Mouse (Mus musculus) hindbrain, embryonic 11.5 days (tissue): Measurements from ENCODE around the gene Gm3755. TPM values are rescaled to one million over a fixed set of nuclear protein-coding genes. Genes with fewer than 3 reads are reported as not detected.
"Not testable (repeated sequence)": the region's sequence is repeated elsewhere in the genome, so short reads cannot be mapped to it uniquely, and the experiment has no call there.

Experiments used
- ATAC-seq: fragments of 200-750 bp; cut with Nextera tagmentation; 2 replicates; pipeline ENCODE4 v1.8.0; 2017; ENCODE audit warnings: mild to moderate bottlenecking, moderate TSS enrichment, moderate library complexity; ENCODE audit not compliant: low FRiP score
- DNase-seq: peaks from one replicate; pipeline ENCODE4 v3.0.0-alpha.2; 2015; ENCODE audit warnings: low spot score
- H3K27ac ChIP-seq: fragments of 300-500 bp; sonication (generic); 2 replicates; pipeline ENCODE4 v1.5.1; 2014; ENCODE audit warnings: mild to moderate bottlenecking, low read depth, low read length
- H3K27me3 ChIP-seq: fragments of 300-500 bp; sonication (generic); 2 replicates; pipeline ENCODE4 v1.6.1; 2014; ENCODE audit warnings: mild to moderate bottlenecking, low read length, moderate library complexity, mixed read lengths; ENCODE audit not compliant: control insufficient read depth, insufficient read depth
- H3K36me3 ChIP-seq: fragments of 300-500 bp; sonication (generic); 2 replicates; pipeline ENCODE4 v1.6.1; 2014; ENCODE audit warnings: mild to moderate bottlenecking, low read length, moderate library complexity, mixed read lengths; ENCODE audit not compliant: control insufficient read depth, insufficient read depth
- H3K4me1 ChIP-seq: fragments of 300-500 bp; sonication (generic); replicated peaks from 2 replicates; pipeline ENCODE4 v1.6.1; 2014; ENCODE audit warnings: low read length, mixed read lengths; ENCODE audit not compliant: control insufficient read depth, insufficient read depth
- H3K4me2 ChIP-seq: fragments of 300-500 bp; sonication (generic); replicated peaks from 2 replicates; pipeline ENCODE4 v1.6.1; 2014; ENCODE audit warnings: mild to moderate bottlenecking, low read depth, low read length
- H3K4me3 ChIP-seq: fragments of 300-500 bp; sonication (generic); 2 replicates; pipeline ENCODE4 v1.5.1; 2014; ENCODE audit warnings: low read depth, low read length
- H3K9ac ChIP-seq: fragments of 300-500 bp; sonication (generic); 2 replicates; pipeline ENCODE4 v1.6.1; 2014; ENCODE audit warnings: low read depth, low read length
- H3K9me3 ChIP-seq: fragments of 300-500 bp; sonication (generic); 2 replicates; pipeline ENCODE4 v1.6.1; 2016; ENCODE audit warnings: low read length; ENCODE audit not compliant: control insufficient read depth
- WGBS: fragments of 180-500 bp; shearing (Covaris S2); extraction: QIAGEN DNeasy Blood & Tissue Kit; methylation state at CpG from one replicate; pipeline ENCODE4 v1.1.7; 2014; 5-methylcytosine and 5-hydroxymethylcytosine counted together
- polyA plus RNA-seq: library from polyadenylated mRNA; unstranded; fragments of >200 nt; fragmentation: Nextera tagmentation; extraction: Ambion mirVana; gene quantifications from 2 replicates; pipeline ENCODE4 v1.2.1, GENCODE M21; 2014

Gm3755 gene
- not detected in 2 replicates for polyA plus RNA-seq

DNA sequence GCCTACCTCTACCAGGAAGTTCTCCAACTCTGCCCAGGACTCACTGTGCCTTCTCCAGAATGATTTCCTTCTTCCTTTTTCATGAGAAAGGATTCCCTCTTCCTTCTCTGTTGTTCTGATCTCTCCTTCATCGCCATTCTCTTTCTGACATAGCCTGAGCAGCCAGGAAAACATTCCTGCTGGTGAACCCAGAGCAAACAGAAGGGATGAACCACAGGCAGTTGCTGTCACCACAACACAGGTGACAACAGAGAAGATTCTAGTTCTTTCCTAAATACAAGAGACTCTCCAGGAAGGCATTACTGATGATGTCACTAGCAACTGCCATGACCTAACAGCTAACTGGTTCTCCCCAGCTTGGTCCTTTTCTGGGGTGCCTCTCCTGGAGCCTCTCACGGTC is at the start of gene Gm3755:
Gene Gm3755 (minus strand): TSS at position 101 of the 400 bp plus-strand sequence.
- WGBS, result no CpG with 5 or more reads among the region's 2 CpGs
- H3K4me3 ChIP-seq, H3K27me3 ChIP-seq, DNase-seq, H3K27ac ChIP-seq, H3K4me2 ChIP-seq, H3K4me1 ChIP-seq, H3K9me3 ChIP-seq, H3K36me3 ChIP-seq, ATAC-seq, H3K9ac ChIP-seq: not testable (repeated sequence)

- peak; percentile 11 for DNase-seq
- H3K27ac ChIP-seq, result not testable (repeated sequence)
- 0% methylated on average over 12 of the region's 18 CpGs for WGBS
Observed at GRCm38 (mm10) chr14:7488731-7489130, 38.0 kb upstream of the Gm3755 start.

DNA sequence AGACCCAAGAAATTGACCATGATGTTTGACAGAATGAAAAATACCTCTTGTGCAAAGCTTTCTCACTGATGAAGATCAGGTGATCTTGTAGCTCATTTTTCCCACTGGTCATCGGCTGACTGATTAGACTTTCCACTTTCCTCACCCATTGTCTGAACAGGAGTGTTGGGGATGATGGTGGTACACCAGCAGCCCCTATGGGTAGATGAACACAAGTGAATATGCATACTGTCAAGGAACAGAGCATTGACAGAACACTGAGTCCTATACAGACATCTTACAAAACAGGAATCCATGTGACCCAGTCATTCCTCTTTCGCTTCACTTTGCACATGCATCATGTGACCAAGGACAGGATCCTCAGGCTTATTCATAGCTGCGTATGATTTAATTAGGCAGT is 32.9 kb upstream of the Gm3755 start, which contains the start of gene Gm3752:
Gene Gm3752 (minus strand): TSS at position 101 of the 400 bp plus-strand sequence.
- H3K4me1 ChIP-seq, H3K27me3 ChIP-seq, ATAC-seq, H3K4me2 ChIP-seq, H3K36me3 ChIP-seq, H3K9ac ChIP-seq, H3K9me3 ChIP-seq, H3K4me3 ChIP-seq, H3K27ac ChIP-seq, DNase-seq: not testable (repeated sequence)
- 100% methylated on average over 1 of the region's 3 CpGs for WGBS

More at GRCm38 (mm10) chr14:7488731-7489130, 38.0 kb upstream of the Gm3755 start:
- not testable (repeated sequence) for H3K9me3 ChIP-seq, ATAC-seq, H3K36me3 ChIP-seq, H3K27me3 ChIP-seq, H3K4me1 ChIP-seq, H3K9ac ChIP-seq
- peak overlapping the region; percentile 28 for H3K4me3 ChIP-seq
- peak overlapping the region; percentile 38 for H3K4me2 ChIP-seq

GRCm38 (mm10) chr14:7422496-7422895 is 28.2 kb downstream of the Gm3755 start:
- H3K27me3 ChIP-seq, H3K4me1 ChIP-seq, H3K4me2 ChIP-seq, DNase-seq, H3K9ac ChIP-seq, H3K27ac ChIP-seq, H3K9me3 ChIP-seq, H3K4me3 ChIP-seq, H3K36me3 ChIP-seq, ATAC-seq: not testable (repeated sequence)
- 80% methylated on average over 2 of the region's 2 CpGs for WGBS

Other genes starting within 250 kb of the Gm3755 start
- gene Gm3727, start 186.2 kb downstream of the Gm3755 start, polyA plus RNA-seq, result not detected in 2 replicates
- gene Gm3739, start 135.9 kb downstream of the Gm3755 start, polyA plus RNA-seq, result 2.0 and 2.1 TPM in 2 replicates
- not detected in 2 replicates for gene Gm5797, start 118.5 kb downstream of the Gm3755 start, polyA plus RNA-seq
- gene Gm8374, start 85.8 kb downstream of the Gm3755 start, polyA plus RNA-seq, result not detected in 2 replicates
- gene Gm3752, start 32.8 kb upstream of the Gm3755 start, polyA plus RNA-seq, result 3.3 TPM in 2 replicates
- 0.63 and 1.7 TPM in 2 replicates for gene Gm3558, start 117.6 kb upstream of the Gm3755 start, polyA plus RNA-seq
- gene Gm10338, start 144.7 kb upstream of the Gm3755 start, polyA plus RNA-seq, result not detected in 2 replicates
- not detected in 2 replicates for gene Gm10128, start 193.1 kb upstream of the Gm3755 start, polyA plus RNA-seq